Mouse (Mus musculus) spleen, postnatal 4 days (tissue): ENCODE measurements at regions not wholly inside any gene's neighbourhood (a gene's known extent, or its start where the extent isn't known, plus 50 kb on each side); places are given as distances from the start of the nearest gene placed in this dataset.
"Not testable (repeated sequence)": the region's sequence is repeated elsewhere in the genome, so short reads cannot be mapped to it uniquely, and the experiment has no call there.

Source experiments
- DNase-seq, 2 experiments: peaks; one replicate each; pipeline ENCODE4 v3.0.0; 2022; ENCODE audit warnings: low spot score in 2 of 2

GRCm38 (mm10) chr10:118984580-118984979 is 114.6 kb upstream of the Dyrk2 start:
- no peak for DNase-seq

- DNase-seq, result no peak
These were observed 111.4 kb upstream of the Dyrk2 start for GRCm38 (mm10) chr10:118981446-118981845.

- DNase-seq, result no peak
These were observed 109.3 kb upstream of the Dyrk2 start for GRCm38 (mm10) chr10:118979339-118979738.

GRCm38 (mm10) chr10:118978181-118978743 is 108.3 kb upstream of the Dyrk2 start:
- DNase-seq, result no peak

GRCm38 (mm10) chr10:118976447-118976846 is 106.4 kb upstream of the Dyrk2 start:
- DNase-seq, result no peak

- no peak for DNase-seq
These were observed 105.8 kb upstream of the Dyrk2 start for GRCm38 (mm10) chr10:118975772-118976171.

GRCm38 (mm10) chr10:118973324-118973723 is 103.3 kb upstream of the Dyrk2 start:
- DNase-seq, result no peak

GRCm38 (mm10) chr10:118972626-118973025 is 102.6 kb upstream of the Dyrk2 start:
- no peak for DNase-seq

- no peak for DNase-seq
These were observed 100.6 kb upstream of the Dyrk2 start for GRCm38 (mm10) chr10:118970457-118971175.

- DNase-seq, result no peak
These were observed 91.7 kb upstream of the Dyrk2 start for GRCm38 (mm10) chr10:118961713-118962181.

GRCm38 (mm10) chr10:118960076-118960475 is 90.1 kb upstream of the Dyrk2 start:
- DNase-seq, result no peak

GRCm38 (mm10) chr10:118959623-118960022 is 89.6 kb upstream of the Dyrk2 start:
- no peak for DNase-seq

GRCm38 (mm10) chr10:118956352-118956751 is 86.3 kb upstream of the Dyrk2 start:
- no peak for DNase-seq

- no peak for DNase-seq
These were observed 83.4 kb upstream of the Dyrk2 start for GRCm38 (mm10) chr10:118953440-118953839.

- no peak for DNase-seq
These were observed 82.7 kb upstream of the Dyrk2 start for GRCm38 (mm10) chr10:118952756-118953155.

GRCm38 (mm10) chr10:118947724-118948123 is 77.7 kb upstream of the Dyrk2 start:
- DNase-seq, result no peak

- DNase-seq, result no peak
These were observed 77.1 kb upstream of the Dyrk2 start for GRCm38 (mm10) chr10:118947016-118947674.

- DNase-seq, result no peak
These were observed 57.3 kb upstream of the Dyrk2 start for GRCm38 (mm10) chr10:118927316-118927715.

- no peak for DNase-seq
These were observed 53.6 kb upstream of the Dyrk2 start for GRCm38 (mm10) chr10:118923473-118924185.

GRCm38 (mm10) chr10:118922120-118922519 is 52.1 kb upstream of the Dyrk2 start:
- DNase-seq, result not testable (repeated sequence)
